Mouse (Mus musculus): Measurements from ENCODE around the gene Galnt5.

DNA sequence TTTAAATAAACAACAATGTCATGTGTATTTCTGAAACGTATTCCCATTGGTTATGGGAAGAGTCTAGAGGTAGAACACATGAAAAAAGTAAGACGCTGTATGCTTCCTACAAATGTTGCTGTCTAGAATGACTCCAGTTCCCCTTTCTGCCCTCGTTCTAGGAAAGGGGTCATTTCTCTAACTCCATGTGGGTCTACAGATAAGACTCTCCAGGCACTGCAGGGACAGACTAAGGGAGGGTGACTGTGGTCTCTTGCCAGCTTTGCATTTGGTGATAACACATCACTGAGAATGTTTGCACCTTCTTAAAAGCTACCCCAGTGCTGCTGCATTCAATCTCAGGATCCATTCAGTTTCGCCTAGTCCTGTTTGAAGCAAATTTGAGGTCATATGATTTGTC, 38.0 kb downstream of the Galnt5 start:
- TF ChIP-seq MYOG (IDR thresholded peaks at IDR 0.05; ENCODE audit: control insufficient read depth, extremely low read depth, insufficient read length) (no peak), FOSL1 (IDR thresholded peaks at IDR 0.05; ENCODE audit: insufficient read depth, low read length, poor library complexity, severe bottlenecking) (no peak)
